Mouse (Mus musculus): ENCODE data around the gene Smim8. TPM values are rescaled to one million over a fixed set of nuclear protein-coding genes. Genes with fewer than 3 reads are reported as not detected.

Smim8 gene
- total and polyA plus RNA-seq, 3 experiments: 0.80 to 23.6 (median 19.4) TPM

GRCm38 (mm10) chr4:34720127-34720895, 57.9 kb downstream of the Smim8 start:
- DNase-seq: no peak

- no peak for DNase-seq
Observed at GRCm38 (mm10) chr4:34719421-34719820, 58.8 kb downstream of the Smim8 start.

Other genes starting within 250 kb of the Smim8 start
- 10 to 100 TPM; 74.8 to 78.0 TPM for gene Akirin2, start 227.5 kb downstream of the Smim8 start, total RNA-seq (2021)
- 23.5 and 54.9 TPM in 2 replicates for gene Akirin2, start 227.5 kb downstream of the Smim8 start, polyA plus RNA-seq (2012; rRNA removed)
- gene Orc3, start 163.5 kb downstream of the Smim8 start, total RNA-seq (2021): 10 to 100 TPM; 55.7 to 58.1 TPM
- 5.3 and 8.2 TPM in 2 replicates for gene Orc3, start 163.5 kb downstream of the Smim8 start, polyA plus RNA-seq (2012; rRNA removed)
- 10 to 100 TPM; 35.8 to 36.5 TPM for gene Rars2, start 163.5 kb downstream of the Smim8 start, total RNA-seq (2021)
- gene Rars2, start 163.5 kb downstream of the Smim8 start, polyA plus RNA-seq (2012; rRNA removed): 3.3 and 3.9 TPM in 2 replicates
- gene Slc35a1, start 91.0 kb downstream of the Smim8 start, total RNA-seq (2021): 10 to 100 TPM; 29.0 to 41.0 TPM
- 7.9 and 8.3 TPM in 2 replicates for gene Slc35a1, start 91.0 kb downstream of the Smim8 start, polyA plus RNA-seq (2012; rRNA removed)
- under 1 TPM; 0.26 to 0.73 TPM for gene Cfap206, start 48.2 kb downstream of the Smim8 start, total RNA-seq (2021)
- not detected in 2 replicates for gene Cfap206, start 48.2 kb downstream of the Smim8 start, polyA plus RNA-seq (2012; rRNA removed)
- not detected for gene Gm136, start 22.2 kb downstream of the Smim8 start, total RNA-seq (2021)
- not detected in 2 replicates for gene Gm136, start 22.2 kb downstream of the Smim8 start, polyA plus RNA-seq (2012; rRNA removed)
- gene Zfp292, start 104.5 kb upstream of the Smim8 start, total RNA-seq (2021): 10 to 100 TPM; 15.4 to 19.8 TPM
- 0.50 and 0.68 TPM in 2 replicates for gene Zfp292, start 104.5 kb upstream of the Smim8 start, polyA plus RNA-seq (2012; rRNA removed)
- not detected for gene Cga, start 115.4 kb upstream of the Smim8 start, total RNA-seq (2021)
- not detected in 2 replicates for gene Cga, start 115.4 kb upstream of the Smim8 start, polyA plus RNA-seq (2012; rRNA removed)